Mouse (Mus musculus): ENCODE results near the gene Msi2.

Gene Msi2

DNA sequence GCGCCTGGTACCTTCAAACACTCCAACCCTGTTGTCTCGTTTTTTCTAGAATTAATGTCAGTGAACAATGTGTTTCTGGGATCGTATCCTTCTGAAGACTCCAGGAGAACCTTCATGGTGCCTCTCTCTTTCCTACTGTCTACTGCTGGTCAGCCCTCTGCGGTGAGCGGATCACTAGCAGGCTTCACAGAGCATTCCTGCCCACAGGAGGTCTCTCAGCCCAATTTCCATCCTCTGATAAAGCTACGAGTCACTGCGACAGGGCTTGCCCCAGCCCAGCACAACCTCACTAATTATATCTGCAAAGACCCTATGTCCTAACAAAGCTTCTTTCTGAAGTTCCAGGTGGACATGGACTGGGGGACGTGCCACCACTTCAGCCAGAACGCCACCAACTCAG is 157.7 kb downstream of the Msi2 start:
- no peak for DNase-seq (ENCODE audit: low spot score)

DNA sequence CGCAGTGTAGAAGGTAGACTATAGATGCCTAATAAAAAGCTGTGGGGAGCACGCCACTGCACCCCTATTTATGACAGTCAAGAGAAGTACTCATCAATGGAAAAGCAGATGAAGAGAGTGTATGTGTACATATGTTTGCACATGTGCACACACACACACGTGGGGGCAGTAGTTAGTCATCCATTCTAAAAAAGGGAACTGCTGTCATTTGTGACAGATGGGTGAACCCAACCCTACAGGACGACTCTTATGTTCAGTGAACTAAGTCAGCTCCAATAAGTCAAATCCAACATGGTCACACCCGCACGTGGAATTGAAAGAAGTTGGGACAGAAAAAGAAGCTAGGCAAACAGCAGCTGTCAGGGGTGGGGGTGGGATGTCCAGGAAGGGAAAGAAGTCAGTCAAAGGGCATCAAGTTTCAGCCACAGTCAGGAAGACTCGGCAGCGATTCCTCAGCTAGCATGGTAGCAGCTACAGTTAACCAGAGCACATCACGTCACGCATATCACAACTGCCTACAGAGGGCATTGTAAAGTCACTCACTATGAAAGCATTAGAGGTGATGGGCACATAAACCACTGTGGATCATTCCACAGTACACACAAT is 158.8 kb downstream of the Msi2 start:
- no peak for DNase-seq (ENCODE audit: low spot score)

DNA sequence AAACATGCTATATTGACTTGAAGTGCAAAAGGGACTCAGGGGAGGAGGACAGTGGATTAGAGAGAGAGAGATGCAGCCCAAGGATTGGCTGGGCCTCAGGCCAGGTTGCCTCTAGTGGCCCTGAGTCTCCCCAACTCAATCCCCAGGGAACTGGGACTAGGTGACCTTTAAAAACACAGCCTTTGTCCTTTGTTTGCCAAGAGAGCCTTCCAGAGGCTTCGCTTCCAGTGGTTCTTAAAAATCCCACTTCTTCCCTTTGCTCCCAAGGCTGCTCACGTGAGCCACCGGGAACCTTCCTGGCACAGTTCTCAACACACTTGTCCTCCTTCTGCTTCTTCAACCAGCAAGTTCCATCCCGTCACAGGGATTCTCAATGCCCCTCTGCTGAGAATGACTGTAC is 159.6 kb downstream of the Msi2 start:
- no peak for DNase-seq (ENCODE audit: low spot score)

DNA sequence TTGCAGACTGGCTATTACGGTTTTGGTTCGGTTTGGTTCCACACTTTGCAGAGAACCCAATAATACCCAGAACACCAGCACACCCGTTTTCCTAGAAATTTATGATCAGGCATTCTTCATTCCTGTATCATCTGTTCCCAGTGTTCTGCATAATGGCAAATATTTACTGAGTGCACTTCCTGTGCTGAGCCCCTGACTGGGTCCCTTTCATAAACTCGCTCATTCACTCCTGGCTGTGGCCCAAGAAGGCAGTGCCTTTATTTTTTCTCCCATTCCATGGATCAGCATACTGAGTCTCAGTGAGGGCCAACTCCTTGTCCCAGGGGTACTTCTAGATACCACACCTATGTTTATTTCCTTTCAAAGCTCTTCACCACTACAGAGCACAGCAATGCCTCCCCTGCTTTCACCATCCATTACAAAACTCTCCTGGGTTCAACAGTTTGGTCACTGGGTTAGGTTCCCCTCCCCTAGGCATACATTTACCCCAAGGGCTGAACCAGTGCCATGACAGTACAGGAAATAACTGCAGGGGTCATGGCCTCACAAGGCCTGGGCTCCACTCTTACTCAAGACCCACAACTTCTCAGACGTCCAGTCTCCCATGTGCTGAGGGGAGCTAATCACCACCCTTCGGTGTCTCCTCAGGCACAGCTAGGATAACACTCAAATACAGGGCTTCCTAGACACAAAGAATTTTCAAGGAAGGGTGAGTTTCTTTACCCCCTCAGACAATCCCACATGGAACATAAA is 160.3 kb downstream of the Msi2 start:
- DNase-seq (ENCODE audit: low spot score) = no peak

DNA sequence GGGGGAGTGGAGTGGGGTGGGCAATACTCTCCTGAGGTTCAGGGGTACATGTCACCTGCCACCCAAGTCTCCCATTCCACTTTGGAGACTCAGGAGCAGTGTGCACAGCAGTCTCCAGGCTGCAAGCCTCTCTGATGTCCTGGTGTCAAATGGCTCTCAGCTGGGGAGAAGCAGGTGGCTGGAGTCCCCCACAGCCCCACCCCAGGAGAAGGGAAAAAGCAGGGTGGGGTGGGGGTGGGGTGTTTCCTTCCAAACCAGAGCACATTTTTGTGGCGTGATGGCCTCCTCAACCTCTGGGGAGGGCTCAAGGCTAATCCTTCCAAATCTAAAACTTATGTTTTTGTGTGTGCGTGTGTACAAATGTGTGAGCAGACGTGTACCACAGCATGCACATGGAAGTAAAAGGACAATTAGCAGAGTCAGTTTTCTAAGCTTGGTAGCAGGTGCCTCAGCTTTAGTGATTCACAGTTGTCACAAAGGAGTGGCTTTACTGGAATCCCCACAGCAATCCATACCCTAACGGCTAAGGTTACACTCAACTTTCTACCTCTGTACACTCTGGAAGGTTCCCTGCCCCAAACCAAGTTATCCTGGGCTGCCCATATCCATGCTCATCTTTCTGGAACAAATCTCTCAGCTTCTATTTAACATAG is 161.1 kb downstream of the Msi2 start:
- DNase-seq (ENCODE audit: low spot score) = no peak

DNA sequence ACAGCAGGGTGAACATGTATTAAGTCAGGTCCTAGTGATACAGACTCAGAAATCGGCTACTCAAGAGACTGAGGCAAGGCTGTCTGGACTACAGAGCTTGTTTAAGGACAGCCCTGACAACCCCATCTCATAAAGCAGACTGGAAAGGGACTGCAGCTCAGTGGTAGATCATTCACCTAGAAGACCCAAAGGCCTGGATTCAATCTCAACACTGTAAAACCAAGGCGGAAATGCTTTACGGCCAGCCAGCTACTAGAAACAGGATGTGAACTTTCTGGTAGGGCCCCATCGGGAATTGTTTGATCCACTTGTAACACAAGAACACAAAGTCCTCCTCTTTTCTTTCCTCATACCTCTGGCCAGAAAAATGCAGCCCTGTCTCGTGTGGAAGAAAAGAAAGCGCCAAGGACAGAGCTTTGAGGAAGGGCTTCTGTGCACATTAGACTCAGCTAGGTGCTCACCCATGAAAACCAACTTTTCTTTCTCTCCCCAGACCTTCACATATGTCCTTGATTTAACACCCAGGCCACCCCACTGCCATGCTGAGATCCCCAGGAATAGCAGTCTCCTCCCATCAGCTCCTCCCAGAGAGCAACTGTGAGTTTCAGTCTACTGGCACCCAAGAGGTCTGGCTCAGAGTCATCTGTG is 162.3 kb downstream of the Msi2 start:
- no peak for DNase-seq (ENCODE audit: low spot score)

DNA sequence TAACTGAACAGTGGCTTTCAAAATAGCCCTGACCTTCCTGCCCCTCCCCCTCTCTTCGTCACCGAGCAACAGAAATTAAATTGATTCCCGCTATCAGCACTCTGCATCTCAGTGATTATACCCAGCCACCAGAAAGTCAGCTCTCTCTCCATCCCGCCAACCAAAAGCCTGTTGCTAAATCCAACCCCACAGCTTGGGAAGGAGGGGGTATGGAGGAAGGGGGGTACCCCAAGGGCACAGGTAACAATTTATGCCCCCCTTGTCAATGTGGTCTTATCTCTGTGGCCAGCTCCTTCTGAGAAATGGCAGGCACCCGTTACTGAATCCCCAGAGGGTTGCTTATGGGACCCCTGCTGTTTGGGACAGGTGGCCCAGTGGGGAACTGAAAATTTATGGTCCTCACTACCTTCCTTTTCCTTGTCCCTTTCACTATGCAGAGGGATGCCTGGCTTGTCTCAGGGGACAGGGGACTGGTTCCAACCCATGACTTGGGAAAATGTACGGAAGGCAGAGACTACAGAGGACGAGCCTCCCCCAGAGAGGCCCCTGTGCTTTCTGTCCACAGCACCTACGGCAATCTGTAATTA is 163.0 kb downstream of the Msi2 start:
- no peak for DNase-seq (ENCODE audit: low spot score)

DNA sequence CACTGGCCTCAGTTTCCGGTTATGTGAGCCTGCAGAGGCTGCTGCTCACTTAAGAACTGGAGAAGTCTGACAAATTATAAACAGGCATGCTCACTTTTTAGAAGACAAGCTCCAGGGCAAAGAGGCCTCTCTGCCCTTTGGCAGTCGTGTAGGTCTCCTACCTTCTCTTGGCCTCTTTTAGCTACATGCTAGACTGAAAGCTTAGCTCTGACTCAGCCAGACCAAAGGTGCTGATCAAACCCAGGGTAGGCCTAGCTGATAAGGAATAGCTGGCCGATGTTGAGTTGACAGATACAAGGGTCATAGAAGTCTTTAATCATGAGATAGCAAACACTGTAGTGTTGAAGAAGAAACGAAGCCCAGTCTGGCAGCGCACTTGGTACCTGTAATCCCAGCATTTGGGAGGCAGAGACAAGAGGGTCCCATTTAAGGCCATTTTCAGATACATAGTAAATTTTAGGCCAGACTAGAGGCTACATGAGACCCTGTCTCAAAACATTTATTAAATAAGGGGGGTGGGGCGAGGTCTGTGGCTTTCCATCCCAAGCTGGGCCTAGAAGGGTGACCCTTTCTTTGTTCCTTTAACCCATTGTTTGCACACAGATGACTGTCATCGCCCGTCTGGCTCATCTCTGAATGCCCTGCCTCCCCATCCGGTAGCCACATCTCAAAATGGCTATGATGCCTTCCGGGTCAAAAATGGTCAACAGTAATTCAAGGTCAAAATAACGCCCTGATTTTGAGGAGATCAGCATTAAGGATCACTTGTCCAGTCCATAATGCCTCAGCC is 164.6 kb downstream of the Msi2 start:
- no peak for DNase-seq (ENCODE audit: low spot score)

DNA sequence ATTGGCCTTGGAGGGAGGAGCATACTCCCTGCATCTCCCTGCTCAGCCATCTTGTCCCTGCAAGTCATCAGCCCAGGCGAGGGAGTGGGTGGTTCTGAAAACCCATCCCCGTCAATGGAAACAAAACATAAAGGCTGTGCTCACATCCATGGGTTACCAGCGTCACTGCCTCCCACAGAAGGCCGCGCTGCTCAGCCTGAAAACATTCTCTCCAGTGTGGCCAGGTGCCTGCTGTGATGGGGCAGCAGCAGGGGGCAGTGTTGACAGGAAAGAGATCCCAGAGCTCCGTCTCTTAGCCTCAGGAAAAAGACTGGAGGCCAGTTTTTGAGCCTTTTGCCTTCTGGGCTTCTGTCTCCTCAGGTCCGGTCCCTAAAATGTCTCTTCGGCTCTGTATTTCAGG is 165.3 kb downstream of the Msi2 start:
- peak; percentile 62 for DNase-seq (ENCODE audit: low spot score)

DNA sequence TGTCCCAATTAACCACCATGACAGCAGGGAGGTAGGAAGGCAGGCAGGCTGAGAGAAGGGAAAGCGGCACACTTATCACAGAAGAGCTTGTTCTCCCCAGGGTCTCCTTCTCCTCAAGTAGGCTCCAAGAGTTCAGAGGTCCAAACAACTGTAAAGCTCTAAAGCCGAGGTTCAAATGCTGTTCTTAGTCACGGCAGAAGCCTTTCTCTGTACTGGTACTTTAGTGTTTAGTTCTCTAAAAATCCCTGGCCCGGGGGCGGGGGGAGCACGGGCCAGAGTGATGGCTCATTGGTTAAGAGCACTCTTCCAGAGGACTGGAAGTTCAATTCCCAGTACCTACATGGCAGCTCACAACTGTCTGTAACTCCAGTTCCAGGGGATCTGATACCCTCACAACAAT is 165.9 kb downstream of the Msi2 start:
- DNase-seq (ENCODE audit: low spot score) = no peak

DNA sequence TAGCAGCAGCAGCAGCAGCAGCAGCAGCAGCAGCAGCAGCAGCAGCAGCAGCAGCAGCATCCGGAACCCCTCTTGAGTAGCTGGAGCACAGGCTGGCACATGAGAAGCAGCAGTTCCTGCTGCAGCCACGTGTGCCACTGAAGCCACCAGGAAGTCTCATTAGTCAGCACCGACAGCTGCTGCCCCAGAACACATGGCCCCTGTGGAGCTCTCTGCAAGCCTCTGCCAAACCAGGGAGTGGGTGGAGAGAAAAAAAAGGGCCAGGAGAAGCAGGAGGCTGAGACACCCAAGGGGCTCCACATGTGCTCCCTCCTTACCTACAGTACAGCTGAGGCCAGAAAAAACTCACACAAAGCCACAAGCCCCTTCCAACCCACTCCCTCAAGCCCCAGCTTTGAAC is 167.3 kb downstream of the Msi2 start:
- peak; percentile 32 for DNase-seq (ENCODE audit: low spot score)

DNA sequence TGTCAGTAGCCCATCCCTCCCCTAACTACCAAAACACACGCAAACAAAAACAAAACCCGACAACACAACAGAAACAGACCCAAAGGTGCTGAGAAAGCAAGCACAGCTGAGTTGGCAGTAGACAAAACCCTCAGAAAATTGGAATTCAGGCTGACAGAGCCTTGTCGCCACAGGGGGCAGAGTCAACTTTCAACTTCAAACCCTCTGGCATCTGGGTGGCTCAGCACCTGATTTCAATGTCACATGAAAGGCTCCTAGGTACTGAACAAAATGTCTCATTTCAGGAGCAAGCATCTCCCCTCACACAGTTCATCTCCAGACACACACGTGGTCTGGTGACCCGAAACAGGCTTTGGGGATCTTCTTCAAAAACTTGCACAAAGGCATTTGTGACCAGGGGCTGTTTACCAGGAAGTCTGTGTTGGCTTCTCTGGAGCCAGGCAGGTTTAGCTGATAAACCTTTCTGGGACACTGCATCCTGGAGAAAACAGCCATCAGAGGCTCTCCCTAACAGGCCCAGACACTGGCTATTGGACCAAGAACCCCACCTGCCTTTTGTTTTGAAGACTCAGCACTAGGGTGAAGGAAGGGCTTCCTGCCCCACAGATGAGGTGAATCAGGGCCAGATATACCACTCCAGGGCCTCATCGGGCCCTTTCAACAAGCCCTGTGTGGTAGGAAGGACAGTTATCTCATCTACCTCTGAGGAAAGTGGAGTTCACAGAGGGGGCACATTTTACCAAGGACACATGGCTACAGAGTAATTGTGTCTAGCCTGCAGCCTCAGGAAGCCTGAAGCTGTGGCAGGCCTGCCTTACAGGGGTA is 168.0 kb downstream of the Msi2 start:
- no peak for DNase-seq (ENCODE audit: low spot score)

DNA sequence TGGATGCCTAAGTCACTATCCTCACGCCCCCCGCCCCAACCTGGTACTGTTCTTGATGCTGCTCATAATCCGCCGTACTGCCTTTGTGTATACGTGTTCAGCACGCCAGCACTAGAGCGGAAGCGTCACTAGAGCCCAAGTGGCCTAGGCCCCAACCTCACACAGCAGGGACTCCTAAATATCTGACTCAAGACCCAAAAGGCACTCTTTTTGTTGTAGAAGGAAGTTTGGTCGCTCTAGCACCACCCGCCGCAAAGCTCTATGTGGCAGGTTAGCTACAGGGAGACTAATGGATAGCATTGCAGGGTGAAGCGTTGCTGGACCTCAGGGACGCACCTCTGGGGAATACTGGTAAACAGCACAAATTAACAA is 168.8 kb downstream of the Msi2 start:
- no peak for DNase-seq (ENCODE audit: low spot score)

DNA sequence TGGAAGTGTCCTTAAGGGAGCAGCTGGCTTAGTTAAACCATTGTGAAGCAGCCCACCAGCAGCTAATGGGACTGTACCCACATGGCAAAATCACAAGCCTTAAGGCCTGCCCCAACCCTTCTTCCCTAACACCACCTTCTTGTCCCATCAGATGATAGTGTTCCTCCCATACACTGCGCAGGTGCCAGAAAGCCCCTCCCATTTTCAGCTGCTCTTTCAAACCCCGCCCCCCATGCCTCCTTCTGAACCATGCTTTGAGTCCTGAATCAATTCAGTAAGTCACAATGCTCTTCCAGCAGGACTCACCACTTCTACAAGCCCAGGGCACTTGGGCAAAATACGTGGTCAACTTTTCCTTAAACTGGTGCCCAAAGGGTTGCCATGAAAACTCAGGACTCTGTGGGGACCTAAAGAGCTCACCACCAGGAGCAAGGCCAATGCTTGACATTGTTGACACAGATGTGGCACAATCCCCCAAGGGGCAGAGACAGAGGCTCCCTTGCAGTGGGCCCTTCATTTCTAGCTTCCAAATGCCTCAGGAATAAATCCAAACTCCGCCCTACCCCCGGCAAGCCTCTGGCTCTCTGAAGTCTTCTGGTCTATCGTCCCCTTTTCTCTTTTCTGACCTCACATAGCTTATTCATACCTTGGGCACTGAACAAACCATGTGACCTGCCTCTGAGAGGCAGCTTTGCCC is 169.3 kb downstream of the Msi2 start:
- no peak for DNase-seq (ENCODE audit: low spot score)

DNA sequence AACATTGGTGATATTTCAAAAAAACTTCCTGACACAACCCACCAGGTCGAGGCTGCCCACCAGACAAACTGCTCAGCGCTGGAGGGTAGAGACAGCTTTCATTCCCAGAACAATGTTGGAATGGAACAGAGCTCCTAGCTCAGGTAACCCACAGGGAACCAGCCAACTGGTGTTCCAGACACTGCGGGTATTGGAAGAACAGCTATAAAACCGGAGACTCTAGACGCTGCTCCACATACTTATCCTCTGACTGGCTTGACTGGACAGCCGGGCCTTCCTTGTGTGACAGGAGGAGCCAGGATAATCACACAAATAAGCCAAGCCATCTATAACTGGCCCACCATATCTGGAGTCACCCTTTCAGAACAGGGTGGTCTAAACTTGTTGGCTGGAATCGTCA is 169.9 kb downstream of the Msi2 start:
- no peak for DNase-seq (ENCODE audit: low spot score)

DNA sequence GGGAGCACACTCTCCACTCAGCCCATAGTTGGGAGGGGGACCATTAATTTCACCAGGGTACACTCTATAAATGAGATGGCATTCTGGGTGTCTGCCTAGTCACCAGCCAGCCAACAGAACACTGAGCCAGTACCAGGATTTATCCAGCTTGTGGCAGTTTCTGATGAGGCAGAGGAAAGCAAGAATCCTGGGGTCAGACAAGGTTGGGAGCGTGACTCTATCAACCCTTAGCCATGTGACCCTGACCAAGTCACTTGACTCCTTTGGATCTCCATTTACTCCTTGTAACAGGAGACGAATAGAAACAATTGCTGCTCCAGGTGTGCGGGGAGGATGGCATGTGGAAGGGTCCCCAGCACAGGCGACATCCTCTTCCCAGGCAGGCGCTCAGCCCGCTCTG is 174.5 kb downstream of the Msi2 start:
- DNase-seq (ENCODE audit: low spot score) = no peak

DNA sequence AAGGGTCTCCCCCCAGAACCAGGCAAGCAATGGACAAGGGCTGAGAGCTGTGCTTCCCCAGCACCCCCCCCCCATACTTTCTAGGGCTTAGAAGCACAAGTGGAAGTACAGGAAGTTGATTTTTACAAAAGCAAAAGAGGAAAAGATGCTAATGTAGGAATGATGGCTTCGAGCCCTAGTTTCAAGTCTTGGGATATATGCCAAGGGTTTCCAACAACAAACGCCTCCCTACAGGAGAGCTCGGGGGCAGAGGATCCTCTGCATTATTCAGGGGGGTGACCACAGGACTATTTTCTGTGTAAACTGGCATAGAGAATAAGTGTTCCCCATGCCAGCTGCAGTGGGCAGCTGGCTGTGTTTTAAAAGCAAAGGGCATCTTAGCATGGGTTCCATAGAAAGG is 175.5 kb downstream of the Msi2 start:
- DNase-seq (ENCODE audit: low spot score) = no peak

DNA sequence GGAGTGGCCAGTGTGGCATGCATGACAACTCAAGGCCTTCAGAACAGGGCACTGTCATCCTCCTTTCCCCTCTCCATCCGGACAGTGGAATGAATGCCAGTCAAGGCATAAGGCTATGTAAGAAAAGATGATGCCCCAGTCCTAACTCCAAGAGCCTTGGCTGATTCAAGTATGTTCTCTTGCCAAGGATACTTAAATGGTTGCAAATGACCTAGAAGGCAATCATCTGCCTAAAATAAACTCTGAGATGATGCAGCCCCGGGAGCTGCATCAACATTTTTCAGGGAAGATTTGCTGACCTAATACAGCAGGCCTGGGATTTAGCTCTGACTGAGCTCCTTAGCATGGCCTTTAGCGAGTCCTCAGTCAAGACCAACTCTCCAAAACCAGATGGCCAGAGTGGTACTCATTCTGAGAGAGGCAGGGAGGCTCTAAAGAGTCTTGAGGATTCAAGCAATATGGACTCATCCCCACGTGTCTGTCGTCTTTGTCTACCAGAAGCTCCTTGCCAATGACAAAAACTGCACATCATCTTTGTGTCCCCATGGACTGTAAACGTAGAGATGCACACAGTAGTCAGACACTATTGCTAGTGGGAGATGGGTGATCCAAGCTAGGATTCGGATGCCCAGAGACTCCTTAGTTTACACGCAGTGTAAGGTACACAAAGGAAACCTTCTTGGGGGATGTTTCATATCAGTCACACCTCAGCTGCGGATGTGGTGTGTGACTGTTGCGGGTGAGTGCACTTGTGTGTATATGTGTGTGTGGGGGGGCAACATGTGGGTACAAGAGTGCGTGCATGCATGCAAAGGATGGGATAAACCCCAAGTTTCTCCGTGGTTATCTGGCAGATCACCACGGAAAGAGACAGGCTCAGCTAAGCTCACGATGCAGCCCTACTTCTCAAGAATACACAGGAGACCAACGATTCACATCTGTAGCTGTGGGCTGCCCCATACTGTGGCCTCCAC is 176.4 kb downstream of the Msi2 start:
- DNase-seq (ENCODE audit: low spot score) = no peak

All from left cerebral cortex, adult 11 months (tissue).